Mouse (Mus musculus): Measurements from ENCODE around the gene Lta. TPM values are rescaled to one million over a fixed set of nuclear protein-coding genes. Genes with fewer than 3 reads are reported as not detected.

Lta gene
- polyA plus RNA-seq (2015; fragmentation: Nextera tagmentation; extraction: Ambion mirVana): 0.12 and 0.30 TPM in 2 replicates

GRCm38 (mm10) chr17:35204494-35205379 lies at the start of gene Lta:
Gene Lta, minus strand, starts transcription at chr17:35205351.

GRCm38 (mm10) chr17:35241305-35242014 lies 36.3 kb upstream of the Lta start, which contains the start of gene Ddx39b:
Gene Ddx39b, plus strand, starts transcription at chr17:35241746.

GRCm38 (mm10) chr17:35235614-35236389 lies 30.7 kb upstream of the Lta start, which contains the start of gene Nfkbil1:
Gene Nfkbil1, minus strand, starts transcription at chr17:35235792.

GRCm38 (mm10) chr17:35233114-35233980 lies 28.2 kb upstream of the Lta start, which contains the start of gene Atp6v1g2:
Gene Atp6v1g2, plus strand, starts transcription at chr17:35233660.

GRCm38 (mm10) chr17:35220156-35220952 lies 15.2 kb upstream of the Lta start, which contains the start of gene Gm16181:
Gene Gm16181, plus strand, starts transcription at chr17:35220834.

GRCm38 (mm10) chr17:35201787-35202186 lies 3.4 kb downstream of the Lta start, which contains the start of gene Tnf:
Gene Tnf, minus strand, starts transcription at chr17:35202007.

GRCm38 (mm10) chr17:35193881-35194843 lies 11.0 kb downstream of the Lta start, which contains the start of gene Ltb:
Gene Ltb, plus strand, starts transcription at chr17:35194439.

GRCm38 (mm10) chr17:35187959-35188610 lies 17.1 kb downstream of the Lta start, which contains the start of gene Lst1:
Gene Lst1, minus strand, starts transcription at chr17:35188439.

GRCm38 (mm10) chr17:35175968-35176367 lies 29.2 kb downstream of the Lta start, which contains the start of gene Aif1:
Gene Aif1, minus strand, starts transcription at chr17:35176068.

GRCm38 (mm10) chr17:35164568-35165450 lies 40.3 kb downstream of the Lta start, which contains the start of gene Prrc2a:
Gene Prrc2a, minus strand, starts transcription at chr17:35164897.

Small RNA genes within 50 kb of the gene (microRNA-seq; reads per million reads assigned to microRNA genes)
- gene Mir6973a: not detected
- gene Mir6974: not detected
- gene Mir6975: 1.9 reads per million
- not detected for gene Mir8094

Other genes starting within 250 kb of the Lta start
- 4.5 and 5.2 TPM in 2 replicates for gene Hspa1b, start 246.1 kb downstream of the Lta start, polyA plus RNA-seq (2015; fragmentation: Nextera tagmentation; extraction: Ambion mirVana)
- not detected in 2 replicates for gene Gm20481, start 235.4 kb downstream of the Lta start, polyA plus RNA-seq (2015; fragmentation: Nextera tagmentation; extraction: Ambion mirVana)
- 36.7 and 39.4 TPM in 2 replicates for gene Hspa1a, start 233.2 kb downstream of the Lta start, polyA plus RNA-seq (2015; fragmentation: Nextera tagmentation; extraction: Ambion mirVana)
- gene Hspa1l, start 232.6 kb downstream of the Lta start, polyA plus RNA-seq (2015; fragmentation: Nextera tagmentation; extraction: Ambion mirVana): 0.16 and 0.25 TPM in 2 replicates
- gene Lsm2, start 223.5 kb downstream of the Lta start, polyA plus RNA-seq (2015; fragmentation: Nextera tagmentation; extraction: Ambion mirVana): 82.1 and 83.5 TPM in 2 replicates
- gene Vars, start 204.4 kb downstream of the Lta start, polyA plus RNA-seq (2015; fragmentation: Nextera tagmentation; extraction: Ambion mirVana): 42.0 and 44.7 TPM in 2 replicates
- 0.19 and 0.24 TPM in 2 replicates for gene Vwa7, start 188.8 kb downstream of the Lta start, polyA plus RNA-seq (2015; fragmentation: Nextera tagmentation; extraction: Ambion mirVana)
- 1.3 and 1.7 TPM in 2 replicates for gene Sapcd1, start 177.3 kb downstream of the Lta start, polyA plus RNA-seq (2015; fragmentation: Nextera tagmentation; extraction: Ambion mirVana)
- gene Msh5, start 158.6 kb downstream of the Lta start, polyA plus RNA-seq (2015; fragmentation: Nextera tagmentation; extraction: Ambion mirVana): 0.88 and 1.3 TPM in 2 replicates
- 240 and 276 TPM in 2 replicates for gene Clic1, start 155.4 kb downstream of the Lta start, polyA plus RNA-seq (2015; fragmentation: Nextera tagmentation; extraction: Ambion mirVana)
- gene Ddah2, start 146.3 kb downstream of the Lta start, polyA plus RNA-seq (2015; fragmentation: Nextera tagmentation; extraction: Ambion mirVana): 118 and 126 TPM in 2 replicates
- 0.45 and 0.58 TPM in 2 replicates for gene Ly6g6c, start 140.0 kb downstream of the Lta start, polyA plus RNA-seq (2015; fragmentation: Nextera tagmentation; extraction: Ambion mirVana)
- 0.42 and 1.7 TPM in 2 replicates for gene Mpig6b, start 139.2 kb downstream of the Lta start, polyA plus RNA-seq (2015; fragmentation: Nextera tagmentation; extraction: Ambion mirVana)
- 8.2 and 8.3 TPM in 2 replicates for gene Ly6g6e, start 128.4 kb downstream of the Lta start, polyA plus RNA-seq (2015; fragmentation: Nextera tagmentation; extraction: Ambion mirVana)
- gene Ly6g6d, start 127.3 kb downstream of the Lta start, polyA plus RNA-seq (2015; fragmentation: Nextera tagmentation; extraction: Ambion mirVana): 1.6 and 2.2 TPM in 2 replicates
- gene Ly6g6f, start 119.7 kb downstream of the Lta start, polyA plus RNA-seq (2015; fragmentation: Nextera tagmentation; extraction: Ambion mirVana): 0.18 TPM in 1 of 2 replicates, not detected in the other
- 93.1 and 93.2 TPM in 2 replicates for gene Abhd16a, start 116.1 kb downstream of the Lta start, polyA plus RNA-seq (2015; fragmentation: Nextera tagmentation; extraction: Ambion mirVana)
- not detected in 2 replicates for gene Ly6g5c, start 97.1 kb downstream of the Lta start, polyA plus RNA-seq (2015; fragmentation: Nextera tagmentation; extraction: Ambion mirVana)
- 0.22 and 0.35 TPM in 2 replicates for gene Ly6g5b, start 89.9 kb downstream of the Lta start, polyA plus RNA-seq (2015; fragmentation: Nextera tagmentation; extraction: Ambion mirVana)
- gene Gpank1, start 83.9 kb downstream of the Lta start, polyA plus RNA-seq (2015; fragmentation: Nextera tagmentation; extraction: Ambion mirVana): 9.5 and 11.9 TPM in 2 replicates
- 189 and 201 TPM in 2 replicates for gene Csnk2b, start 83.3 kb downstream of the Lta start, polyA plus RNA-seq (2015; fragmentation: Nextera tagmentation; extraction: Ambion mirVana)
- gene D17H6S53E, start 79.0 kb downstream of the Lta start, polyA plus RNA-seq (2015; fragmentation: Nextera tagmentation; extraction: Ambion mirVana): 9.9 and 10.8 TPM in 2 replicates
- gene Apom, start 73.3 kb downstream of the Lta start, polyA plus RNA-seq (2015; fragmentation: Nextera tagmentation; extraction: Ambion mirVana): 0.95 TPM in 1 of 2 replicates, not detected in the other
- gene Bag6, start 70.2 kb downstream of the Lta start, polyA plus RNA-seq (2015; fragmentation: Nextera tagmentation; extraction: Ambion mirVana): 28.9 and 35.6 TPM in 2 replicates
- 73.9 and 74.9 TPM in 2 replicates for gene Prrc2a, start 40.5 kb downstream of the Lta start, polyA plus RNA-seq (2015; fragmentation: Nextera tagmentation; extraction: Ambion mirVana)
- gene Aif1, start 29.3 kb downstream of the Lta start, polyA plus RNA-seq (2015; fragmentation: Nextera tagmentation; extraction: Ambion mirVana): 11.2 and 12.6 TPM in 2 replicates
- 13.5 and 15.8 TPM in 2 replicates for gene Lst1, start 16.9 kb downstream of the Lta start, polyA plus RNA-seq (2015; fragmentation: Nextera tagmentation; extraction: Ambion mirVana)
- 0.53 and 0.96 TPM in 2 replicates for gene Ltb, start 10.9 kb downstream of the Lta start, polyA plus RNA-seq (2015; fragmentation: Nextera tagmentation; extraction: Ambion mirVana)
- gene Tnf, start 3.3 kb downstream of the Lta start, polyA plus RNA-seq (2015; fragmentation: Nextera tagmentation; extraction: Ambion mirVana): 0.40 and 0.69 TPM in 2 replicates
- gene Gm16181, start 15.5 kb upstream of the Lta start, polyA plus RNA-seq (2015; fragmentation: Nextera tagmentation; extraction: Ambion mirVana): not detected in 2 replicates
- 4.5 TPM in 2 replicates for gene Atp6v1g2, start 28.3 kb upstream of the Lta start, polyA plus RNA-seq (2015; fragmentation: Nextera tagmentation; extraction: Ambion mirVana)
- gene Nfkbil1, start 30.4 kb upstream of the Lta start, polyA plus RNA-seq (2015; fragmentation: Nextera tagmentation; extraction: Ambion mirVana): 7.0 and 7.5 TPM in 2 replicates
- 170 TPM in 2 replicates for gene Ddx39b, start 36.4 kb upstream of the Lta start, polyA plus RNA-seq (2015; fragmentation: Nextera tagmentation; extraction: Ambion mirVana)
- gene H2-D1, start 57.4 kb upstream of the Lta start, polyA plus RNA-seq (2015; fragmentation: Nextera tagmentation; extraction: Ambion mirVana): 251 and 342 TPM in 2 replicates
- 0.05 TPM in 1 of 2 replicates, not detected in the other for gene H2-Q1, start 115.1 kb upstream of the Lta start, polyA plus RNA-seq (2015; fragmentation: Nextera tagmentation; extraction: Ambion mirVana)
- gene H2-Q2, start 136.9 kb upstream of the Lta start, polyA plus RNA-seq (2015; fragmentation: Nextera tagmentation; extraction: Ambion mirVana): 1.9 and 2.7 TPM in 2 replicates
- gene H2-Q4, start 174.3 kb upstream of the Lta start, polyA plus RNA-seq (2015; fragmentation: Nextera tagmentation; extraction: Ambion mirVana): 3.3 and 3.8 TPM in 2 replicates
- 0.25 and 0.59 TPM in 2 replicates for gene H2-Q6, start 219.5 kb upstream of the Lta start, polyA plus RNA-seq (2015; fragmentation: Nextera tagmentation; extraction: Ambion mirVana)
- gene H2-Q7, start 233.8 kb upstream of the Lta start, polyA plus RNA-seq (2015; fragmentation: Nextera tagmentation; extraction: Ambion mirVana): 1.6 and 2.2 TPM in 2 replicates